Mouse (Mus musculus): ENCODE data around the gene Sh3bp1.

Sh3bp1 gene

DNA sequence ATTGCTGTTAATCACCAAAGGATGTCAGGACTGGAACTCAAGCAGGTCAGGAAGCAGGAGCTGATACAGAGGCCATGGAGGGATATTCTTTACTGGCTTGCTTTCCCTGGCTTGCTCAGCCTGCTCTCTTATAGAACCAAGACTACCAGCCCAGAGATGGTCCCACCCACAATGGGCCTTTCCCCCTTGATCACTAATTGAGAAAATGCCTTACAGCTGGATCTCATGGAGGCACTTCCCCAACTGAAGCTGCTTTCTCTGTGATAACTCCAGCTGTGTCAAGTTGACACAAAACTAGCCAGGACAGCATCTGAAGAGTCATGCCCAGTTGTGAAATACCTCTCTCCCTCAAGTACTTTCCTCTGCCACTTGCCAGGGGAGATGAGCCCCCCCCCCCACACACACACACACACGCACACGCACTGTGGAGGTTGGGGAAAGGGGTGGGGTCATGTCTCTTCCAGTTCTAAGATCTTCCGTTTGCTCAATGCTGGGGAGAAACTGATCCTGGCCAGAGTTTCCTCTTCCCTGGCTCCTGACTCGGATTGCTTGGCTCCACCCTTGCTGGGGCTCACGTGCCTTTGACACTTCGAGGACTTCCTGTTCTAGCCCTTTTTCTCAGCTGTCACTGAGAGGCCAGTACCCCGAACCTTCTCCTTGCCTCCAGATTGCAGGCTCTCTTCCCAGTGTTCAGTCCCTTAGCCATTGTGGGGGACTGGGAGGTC is 20.6 kb upstream of the Sh3bp1 start:
- DNase-seq: peak; percentile 57

DNA sequence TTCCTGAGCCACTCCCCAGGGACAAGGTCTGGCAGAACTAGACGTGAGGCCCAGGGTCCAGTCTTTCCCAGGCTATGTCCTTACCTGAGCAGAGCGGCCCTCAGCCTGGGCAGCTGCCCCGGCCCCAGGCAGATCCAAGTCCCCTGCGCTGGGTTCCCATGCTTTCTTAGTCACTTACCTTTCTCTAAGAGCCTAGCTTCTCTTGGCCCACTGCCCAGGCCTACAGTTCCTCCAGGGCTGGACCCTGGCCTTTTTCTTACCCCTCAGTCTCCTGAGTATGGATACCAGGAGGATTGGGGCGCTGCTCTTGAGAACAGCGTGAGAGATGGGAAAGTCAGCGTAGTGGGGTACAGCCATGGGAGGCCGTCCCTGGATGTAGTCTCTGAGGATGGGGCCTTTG is 19.1 kb upstream of the Sh3bp1 start:
- DNase-seq: no peak

DNA sequence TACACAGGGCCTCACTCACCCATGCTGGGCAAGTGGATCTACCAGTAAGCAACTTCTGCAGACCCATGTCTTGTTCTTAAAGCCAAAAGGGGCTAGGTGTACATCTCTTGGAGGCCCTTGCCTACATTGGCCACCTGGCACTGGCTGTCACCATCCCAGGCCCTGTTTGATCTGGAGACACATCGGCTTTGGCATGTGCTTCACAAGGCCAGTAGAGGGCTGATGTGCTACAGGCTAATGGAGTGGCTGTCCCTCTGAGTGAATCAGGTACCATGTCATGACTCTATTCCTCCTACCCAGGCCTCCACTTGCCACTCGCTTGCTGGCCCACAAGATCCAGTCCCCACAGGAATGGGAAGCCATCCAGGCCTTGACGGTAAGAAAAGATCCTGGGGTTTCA is 17.7 kb upstream of the Sh3bp1 start:
- no peak for DNase-seq

DNA sequence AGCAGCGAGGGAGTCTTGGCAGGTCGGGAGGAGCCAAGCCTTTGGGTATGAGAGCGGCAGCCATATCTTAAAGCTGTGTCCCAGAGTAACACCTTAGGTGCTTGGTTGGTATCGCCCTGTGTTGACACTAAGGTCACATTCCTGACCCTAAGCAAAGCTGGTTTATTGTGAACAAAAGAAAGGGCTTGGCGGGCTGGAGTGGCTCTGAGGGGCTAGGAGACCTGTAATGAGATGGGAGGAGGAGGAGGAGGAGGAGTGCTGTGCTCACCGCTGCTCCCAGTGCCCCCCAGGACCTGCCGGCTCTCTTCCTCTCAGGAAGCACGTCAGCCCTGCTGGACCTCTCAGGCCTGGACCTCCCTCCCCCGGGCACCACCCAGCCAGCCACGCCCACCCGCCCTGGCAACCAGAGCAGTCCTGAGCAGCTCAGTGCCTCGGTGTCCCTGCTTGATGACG is 10.1 kb upstream of the Sh3bp1 start:
- DNase-seq: no peak

DNA sequence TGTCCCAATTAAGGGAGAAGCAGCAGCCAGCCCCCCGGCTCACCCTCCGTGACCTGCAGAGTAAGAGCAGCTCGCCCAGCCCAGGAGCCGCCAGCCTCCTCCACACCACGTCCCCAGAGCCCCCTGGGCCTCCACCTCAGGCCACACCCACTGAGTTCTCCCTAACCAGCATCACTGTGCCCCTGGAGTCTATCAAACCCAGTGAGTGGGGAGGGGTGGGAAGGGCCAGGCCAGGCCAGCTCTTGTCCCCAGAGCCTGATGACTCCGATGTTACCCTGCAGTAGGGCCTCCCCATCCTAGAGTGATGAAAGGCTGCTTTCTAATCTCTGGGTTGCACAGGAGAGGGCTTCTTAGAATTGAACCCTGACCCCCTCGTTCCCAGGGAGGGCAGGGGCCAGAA is 7.1 kb upstream of the Sh3bp1 start:
- no peak for DNase-seq

DNA sequence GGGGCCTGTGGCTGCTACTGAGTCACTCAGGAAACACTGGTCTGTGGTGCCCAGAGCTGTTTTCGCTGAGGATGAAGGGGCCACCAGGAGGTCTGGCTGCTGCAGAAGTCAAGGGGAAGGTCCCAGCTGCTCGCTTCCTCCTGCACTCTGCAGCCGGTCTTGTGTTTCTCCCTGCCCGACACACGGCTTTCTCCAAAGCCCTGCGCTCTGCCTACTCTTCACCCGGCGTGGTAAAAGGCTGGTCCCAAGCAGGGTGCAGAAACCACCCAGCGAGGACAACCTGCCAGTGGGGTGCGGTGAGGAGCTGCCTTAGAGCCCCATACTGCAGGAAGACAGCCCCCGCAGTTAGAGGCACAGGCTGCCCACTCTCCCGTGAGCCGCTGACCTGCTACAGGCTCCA is 4.8 kb upstream of the Sh3bp1 start:
- no peak for DNase-seq

DNA sequence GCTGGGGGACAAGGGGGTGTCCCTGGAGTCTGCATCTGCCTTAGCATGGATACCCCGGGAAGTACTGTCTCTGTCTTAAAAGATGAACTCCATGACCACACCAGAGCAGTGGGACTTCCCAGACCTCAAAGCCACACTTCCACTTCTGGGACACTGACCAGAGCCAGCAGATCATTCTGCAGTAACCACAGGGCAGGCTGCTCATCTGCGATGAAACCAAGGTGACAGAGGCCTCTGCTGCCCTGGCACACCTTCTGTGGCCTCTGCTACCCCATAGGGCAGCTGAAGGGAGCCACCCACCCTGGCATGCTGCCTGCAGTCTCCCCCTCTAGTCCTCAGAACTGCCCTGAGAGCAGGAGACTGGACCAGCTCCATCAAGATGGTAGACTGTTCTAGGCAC is 3.8 kb upstream of the Sh3bp1 start:
- DNase-seq: no peak

DNA sequence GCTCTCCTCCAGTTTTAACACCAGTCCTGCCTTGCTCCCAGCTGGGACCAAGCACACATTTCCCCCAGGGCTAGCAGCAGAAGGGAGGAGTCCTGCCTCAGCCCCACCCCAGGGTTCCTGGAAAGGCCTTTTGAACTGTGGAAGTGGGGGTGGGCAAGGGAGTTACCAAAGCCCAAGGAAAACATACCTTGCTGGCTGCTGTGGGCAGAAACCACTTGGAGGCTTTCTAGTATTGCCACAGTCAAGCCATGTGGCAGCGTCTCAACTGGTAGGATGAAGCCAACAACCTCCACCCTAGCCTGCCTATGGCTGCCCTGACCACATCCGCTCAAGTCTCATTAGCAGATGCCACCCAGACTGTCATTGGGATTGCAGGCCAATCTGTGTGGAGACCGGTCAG is 3.4 kb upstream of the Sh3bp1 start:
- no peak for DNase-seq

DNA sequence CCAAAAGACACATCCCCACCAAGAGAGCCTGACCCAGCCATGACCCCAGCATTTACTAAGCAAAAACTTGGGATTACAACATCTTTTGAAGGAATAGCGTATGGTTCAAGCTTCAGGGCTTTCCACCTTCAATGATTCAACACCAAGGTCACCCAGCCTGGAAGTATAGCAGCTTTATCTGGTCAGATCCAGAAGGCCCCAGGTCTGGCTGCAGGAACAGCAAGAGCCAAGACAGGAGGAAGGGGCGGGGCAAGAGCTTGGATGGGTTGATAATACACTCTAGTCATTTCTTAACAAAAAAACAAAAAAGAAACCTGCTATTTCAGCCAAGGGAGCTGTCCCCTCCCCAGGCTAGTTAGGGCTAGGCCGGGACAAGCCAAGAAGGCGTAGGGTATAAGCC is 2.1 kb upstream of the Sh3bp1 start:
- DNase-seq: no peak

DNA sequence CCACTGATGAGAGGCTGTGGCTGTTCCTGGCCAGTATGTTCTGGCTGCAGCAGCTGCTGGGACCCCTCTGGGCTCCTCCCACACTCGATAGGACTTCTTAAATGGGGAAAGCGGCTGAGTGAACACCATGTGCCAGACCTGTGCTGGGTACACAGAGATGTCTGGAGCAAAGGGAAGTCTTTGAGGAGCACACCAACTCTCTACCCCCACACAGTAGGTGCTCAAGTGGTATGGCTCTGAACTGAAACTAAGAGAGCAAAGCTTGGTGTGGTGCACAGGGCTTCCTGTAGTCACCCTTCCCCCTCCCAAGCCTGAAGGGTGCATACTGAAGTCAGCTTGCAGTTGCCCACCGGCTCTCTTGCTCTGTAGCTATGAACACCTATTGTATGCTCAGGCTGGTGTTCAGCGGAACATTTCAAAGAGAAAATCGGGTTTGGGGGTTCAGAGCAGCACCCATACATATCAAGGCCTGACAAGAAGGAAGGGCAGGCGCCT is 1.0 kb upstream of the Sh3bp1 start:
- no peak for DNase-seq

DNA sequence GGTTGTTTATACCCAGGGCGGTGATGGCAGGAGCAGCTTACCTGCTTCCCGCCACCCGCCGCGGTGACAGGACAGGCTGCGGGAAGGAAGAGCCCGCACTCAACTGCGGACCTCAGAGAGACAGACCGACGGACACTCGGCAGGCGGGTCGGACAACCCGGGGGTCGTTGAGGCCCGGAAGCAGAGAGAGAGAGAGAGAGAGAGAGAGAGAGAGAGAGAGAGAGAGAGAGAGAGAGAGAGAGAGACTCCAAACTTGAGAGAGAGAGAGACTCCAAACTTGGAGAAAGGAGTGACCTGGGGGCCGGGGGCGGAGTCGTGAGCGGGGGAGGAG is 194 bp upstream of the Sh3bp1 start, which contains the start of gene Gm49510:
TSS of gene Gm49510 (plus strand) at position 259 of the 331 bp plus-strand sequence.
- no peak for DNase-seq

DNA sequence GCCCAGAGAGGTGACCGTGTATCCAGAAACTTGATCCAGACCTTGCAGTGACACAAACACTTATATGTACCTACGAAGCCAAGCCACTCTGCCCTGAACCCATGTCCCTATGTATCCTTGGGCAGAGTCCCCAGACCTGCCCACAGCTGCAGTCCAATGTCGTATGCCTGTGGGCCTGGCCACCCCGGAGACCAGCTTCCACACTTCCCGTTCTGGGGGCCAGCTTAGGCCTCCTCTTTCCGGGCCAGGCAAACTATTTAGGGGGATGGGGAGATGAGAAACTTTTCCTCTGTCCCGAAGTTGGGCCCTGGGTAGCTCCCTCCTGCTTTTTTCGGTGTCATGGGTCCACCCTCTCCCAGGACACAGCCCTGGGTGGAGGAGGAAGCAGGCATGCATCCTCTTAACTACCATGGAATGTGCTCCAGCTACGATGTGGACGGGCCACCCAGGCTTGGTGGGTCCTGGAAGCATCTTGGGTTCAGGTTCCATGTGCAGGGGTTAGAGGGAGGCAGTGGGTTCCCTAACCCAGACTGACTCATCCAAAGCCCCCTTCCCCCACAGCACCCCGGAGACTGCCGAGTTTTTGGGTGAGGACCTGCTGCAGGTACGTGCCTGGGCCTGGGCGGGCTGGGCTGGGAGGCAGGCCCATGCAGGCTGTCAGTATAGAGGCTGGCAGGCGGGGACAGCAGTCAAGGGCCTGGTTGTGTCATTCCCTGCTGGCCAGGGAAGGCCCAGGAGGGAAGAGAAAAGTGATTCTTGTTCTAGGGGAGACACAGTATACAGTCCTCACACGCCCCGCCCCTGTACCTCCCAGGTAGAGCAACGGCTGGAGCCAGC is 1.2 kb downstream of the Sh3bp1 start:
- DNase-seq: no peak

DNA sequence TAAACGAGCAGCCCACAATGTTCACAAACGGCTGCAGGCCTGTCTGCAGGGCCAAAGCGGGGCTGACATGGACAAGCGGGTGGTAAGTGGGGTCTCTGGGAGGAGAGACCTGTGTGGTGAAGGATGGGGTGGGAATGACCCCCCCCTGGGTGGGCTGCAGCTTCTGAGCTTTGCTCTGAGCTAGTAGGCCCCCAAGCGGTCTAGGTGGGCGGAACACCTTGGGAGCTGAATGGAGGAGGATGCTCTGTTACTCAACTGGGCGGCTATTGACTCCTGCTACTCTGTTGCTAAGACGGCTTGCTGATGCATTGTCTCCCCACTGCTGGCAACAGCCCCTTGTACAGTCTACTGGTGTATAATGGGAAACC is 1.8 kb downstream of the Sh3bp1 start:
- DNase-seq: no peak

DNA sequence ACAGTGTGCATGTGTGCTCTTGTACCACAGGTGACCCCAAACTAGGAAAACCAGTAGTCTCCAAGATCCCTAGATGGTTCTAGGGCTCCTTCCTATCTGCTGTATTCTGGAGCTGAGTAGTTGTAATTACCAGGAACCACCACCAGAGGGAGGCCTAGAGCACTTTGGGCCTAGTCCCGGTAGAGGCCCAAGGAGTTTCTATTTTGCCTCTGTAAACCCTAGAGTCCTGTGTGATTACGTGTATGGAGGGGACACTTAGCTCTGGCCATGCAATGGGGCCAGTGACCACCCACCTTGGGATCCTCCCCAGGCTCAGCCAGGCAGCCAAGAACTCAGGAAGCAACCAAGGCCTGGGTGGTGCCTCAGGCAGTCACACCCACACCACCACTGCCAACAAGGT is 3.7 kb downstream of the Sh3bp1 start:
- DNase-seq: peak; percentile 91

DNA sequence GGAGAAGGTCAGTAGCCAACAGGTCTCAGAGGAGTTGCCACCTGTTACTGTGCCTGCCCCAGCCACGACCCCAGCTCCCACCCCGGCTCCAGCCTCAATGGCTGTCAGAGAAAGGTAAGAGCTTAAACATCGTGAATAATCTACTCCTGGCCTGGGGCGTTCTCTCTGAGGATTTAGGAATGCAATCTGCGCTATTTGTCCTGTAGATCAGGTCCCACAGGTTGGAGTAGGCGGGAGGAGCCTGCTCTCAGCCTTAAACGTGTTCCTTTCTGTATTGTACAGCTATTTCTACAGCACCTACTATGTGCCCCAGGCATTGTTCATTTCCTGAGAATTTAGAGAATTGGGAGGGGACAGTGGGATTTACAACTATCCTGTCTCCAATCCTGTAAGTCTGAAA is 8.8 kb downstream of the Sh3bp1 start:
- no peak for DNase-seq

DNA sequence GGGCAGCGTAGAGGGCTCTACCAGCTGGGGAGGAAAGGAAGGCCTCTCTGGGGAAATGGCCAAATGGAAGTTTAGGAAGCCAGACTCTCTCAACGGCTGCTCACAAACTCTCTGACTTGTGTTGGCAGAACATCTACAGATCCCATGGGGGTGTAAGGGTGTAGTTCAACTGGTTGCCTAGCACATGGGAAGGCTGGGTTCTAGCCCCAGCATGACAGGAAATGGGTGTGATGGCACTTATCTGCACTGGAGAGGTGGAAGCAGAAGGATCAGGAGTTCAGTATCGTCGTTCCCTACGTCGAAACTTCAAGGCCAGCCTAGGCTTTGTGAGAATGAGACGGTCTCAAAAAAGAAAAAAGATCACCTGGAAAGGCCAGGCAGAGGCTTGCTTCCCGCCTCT is 9.4 kb downstream of the Sh3bp1 start:
- DNase-seq: no peak

DNA sequence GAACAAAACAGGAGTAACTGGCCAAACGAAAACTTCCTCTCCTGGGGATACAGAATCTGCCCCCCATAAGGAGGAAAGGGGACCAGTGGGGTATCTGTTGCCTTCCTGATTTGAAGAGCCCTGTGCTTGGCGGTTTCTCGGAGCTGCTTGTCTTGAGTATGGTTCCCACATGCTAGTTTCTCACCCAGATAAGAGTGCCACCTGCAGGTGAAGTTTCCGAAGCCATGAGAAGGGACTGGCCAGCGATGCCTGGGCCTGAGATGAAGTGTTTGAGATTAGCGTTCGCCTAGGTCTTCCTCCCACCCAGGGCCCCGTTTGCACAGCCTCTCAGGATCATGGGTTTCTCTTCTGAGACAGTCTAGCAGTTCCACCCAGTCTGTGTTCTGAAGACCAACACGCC is 12.5 kb downstream of the Sh3bp1 start:
- DNase-seq: peak; percentile 59

DNA sequence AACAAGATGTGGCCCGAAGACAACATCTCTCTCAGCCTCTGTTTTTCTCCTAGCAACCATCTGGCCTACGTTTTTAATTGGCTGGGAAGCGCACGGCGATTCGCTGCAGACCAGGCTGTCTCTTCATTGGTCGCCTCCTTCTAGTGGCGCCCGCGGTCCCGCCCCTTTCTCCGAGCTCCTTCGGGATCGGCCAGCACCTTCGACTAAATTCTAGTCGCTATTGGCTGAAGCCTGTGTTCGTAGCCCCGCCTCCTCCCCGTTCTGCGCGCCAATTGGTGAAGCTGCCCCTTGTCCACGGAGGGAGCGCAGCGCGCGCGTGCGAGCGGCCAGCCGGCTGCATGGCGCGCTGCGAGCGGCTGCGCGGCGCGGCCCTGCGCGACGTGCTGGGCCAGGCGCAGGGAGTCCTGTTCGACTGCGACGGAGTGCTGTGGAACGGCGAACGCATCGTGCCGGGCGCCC is 14.1 kb downstream of the Sh3bp1 start, which contains the start of gene Pdxp:
TSS of gene Pdxp (plus strand) at position 288 of the 459 bp plus-strand sequence.
- peak; percentile 93 for DNase-seq

DNA sequence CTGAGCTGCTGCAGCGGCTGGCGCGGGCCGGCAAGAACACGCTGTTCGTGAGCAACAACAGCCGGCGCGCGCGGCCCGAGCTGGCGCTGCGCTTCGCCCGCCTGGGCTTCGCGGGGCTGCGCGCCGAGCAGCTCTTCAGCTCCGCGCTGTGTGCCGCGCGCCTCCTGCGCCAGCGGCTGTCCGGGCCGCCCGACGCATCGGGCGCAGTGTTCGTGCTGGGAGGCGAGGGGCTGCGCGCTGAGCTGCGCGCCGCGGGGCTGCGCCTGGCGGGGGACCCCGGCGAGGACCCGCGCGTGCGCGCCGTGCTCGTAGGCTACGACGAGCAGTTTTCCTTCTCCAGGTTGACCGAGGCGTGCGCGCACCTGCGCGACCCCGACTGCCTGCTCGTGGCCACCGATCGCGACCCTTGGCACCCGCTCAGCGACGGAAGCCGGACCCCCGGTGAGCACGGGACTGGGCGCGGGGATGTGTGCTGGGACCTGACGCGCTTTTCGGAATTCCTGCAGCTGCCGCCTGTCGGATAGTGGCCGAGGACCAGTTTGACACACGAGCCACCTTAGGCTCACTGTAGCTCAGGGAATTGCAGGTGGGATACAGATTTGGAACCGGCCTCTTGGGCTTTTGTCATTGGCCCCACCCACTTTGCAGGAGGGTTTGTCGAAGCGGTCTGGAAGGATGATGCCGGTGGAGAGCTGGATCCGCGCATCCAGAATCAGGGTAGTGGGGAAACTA is 14.7 kb downstream of the Sh3bp1 start:
- DNase-seq: no peak

DNA sequence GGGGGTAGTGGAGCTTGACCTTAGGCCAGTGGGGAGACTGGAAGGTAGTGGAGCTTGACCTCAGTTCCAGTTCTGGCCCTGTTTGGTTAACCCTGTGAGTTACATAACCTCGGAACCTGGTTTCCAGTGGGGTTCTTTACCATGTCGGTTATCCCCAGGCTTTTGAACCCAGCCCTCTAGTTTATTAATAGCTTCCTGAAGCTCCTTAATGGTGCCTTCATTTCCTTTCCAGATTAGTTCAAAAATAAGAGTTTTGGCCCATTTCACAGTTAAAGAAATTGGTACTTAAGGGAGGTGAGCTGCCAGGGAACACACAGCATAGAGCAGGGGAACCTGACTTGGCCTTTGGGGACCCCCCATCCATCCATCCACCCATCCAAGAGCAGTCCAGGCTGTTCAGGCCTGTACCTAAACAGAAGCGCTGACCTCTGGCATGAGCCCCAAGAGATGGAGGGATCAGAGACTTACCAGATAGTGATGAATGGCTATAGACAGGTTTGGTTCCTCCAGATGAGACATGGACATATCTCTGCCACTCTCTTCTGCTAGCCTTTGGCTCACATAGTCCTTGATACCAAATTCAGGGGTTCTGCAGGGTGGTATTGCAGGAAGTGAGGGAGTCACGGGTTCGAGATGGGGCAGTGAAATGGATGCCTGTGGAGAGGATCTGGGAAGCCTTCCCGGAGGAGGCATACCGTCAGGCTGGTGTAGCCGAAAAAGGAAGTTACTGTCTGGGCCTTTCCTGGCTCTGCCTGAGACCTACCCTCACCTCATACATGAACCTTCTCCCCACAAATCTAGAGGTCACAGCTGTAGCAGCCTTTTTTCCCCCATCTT is 15.5 kb downstream of the Sh3bp1 start:
- no peak for DNase-seq

DNA sequence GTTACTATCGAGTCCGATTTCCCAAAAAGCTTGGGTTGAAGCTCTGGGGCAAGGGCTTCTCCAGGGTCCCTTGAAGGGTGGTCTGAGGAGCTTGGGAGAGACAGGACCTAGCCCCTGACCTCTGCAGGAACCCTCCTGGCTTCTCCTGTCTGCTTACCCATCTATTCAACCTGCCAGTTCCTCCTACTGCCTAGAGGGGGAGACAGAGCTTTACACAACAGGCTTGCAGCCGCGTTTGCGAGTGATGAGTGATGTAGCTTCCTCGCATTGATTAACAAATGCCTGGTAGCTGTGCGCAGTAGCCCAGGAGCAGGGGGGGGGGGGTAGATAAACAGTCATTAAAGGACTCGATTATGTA is 16.1 kb downstream of the Sh3bp1 start:
- peak; percentile 68 for DNase-seq

DNA sequence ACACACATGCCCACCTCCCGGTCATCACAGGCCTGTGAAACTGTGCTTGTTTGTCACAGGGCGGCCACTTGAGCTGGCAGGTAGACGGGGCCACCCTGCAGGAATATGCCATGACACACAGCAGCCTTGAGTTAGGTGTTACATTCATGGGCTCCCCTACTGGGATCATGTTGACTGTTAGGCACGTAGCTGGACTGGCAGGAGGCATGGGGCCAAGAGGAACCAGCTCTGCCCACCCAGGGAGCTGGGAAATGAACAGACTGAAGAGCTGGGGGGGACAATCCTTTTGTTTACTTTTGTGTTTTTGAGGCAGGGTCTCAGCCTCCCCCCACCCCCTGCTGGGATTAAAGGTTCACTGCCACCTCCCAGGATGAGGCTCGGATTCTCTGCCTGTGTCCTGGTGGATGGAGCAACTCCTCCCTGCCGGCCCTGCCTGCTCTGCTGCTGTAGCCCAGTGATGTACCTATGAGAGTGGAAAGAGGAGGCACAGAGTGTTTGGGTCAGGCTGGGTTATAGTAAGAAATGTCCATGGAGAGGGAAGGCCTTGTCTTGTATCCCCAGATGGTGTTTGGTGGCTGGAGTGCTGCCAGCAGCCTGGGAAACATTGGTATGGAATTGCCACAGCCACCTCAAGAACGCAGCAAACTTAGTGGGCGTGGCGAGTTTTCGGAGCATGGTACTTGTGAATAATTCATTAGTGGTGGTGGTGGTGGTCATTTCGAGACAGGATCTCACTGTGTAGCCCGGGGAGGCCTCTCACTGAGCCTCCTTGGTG is 16.7 kb downstream of the Sh3bp1 start:
- DNase-seq: no peak
